Mouse (Mus musculus): ENCODE data around the gene Gm17949. TPM values are rescaled to one million over a fixed set of nuclear protein-coding genes. Genes with fewer than 3 reads are reported as not detected.

Gm17949 gene
- polyA plus RNA-seq, 1 experiment from 2014 or later, result 0.47 TPM

DNA sequence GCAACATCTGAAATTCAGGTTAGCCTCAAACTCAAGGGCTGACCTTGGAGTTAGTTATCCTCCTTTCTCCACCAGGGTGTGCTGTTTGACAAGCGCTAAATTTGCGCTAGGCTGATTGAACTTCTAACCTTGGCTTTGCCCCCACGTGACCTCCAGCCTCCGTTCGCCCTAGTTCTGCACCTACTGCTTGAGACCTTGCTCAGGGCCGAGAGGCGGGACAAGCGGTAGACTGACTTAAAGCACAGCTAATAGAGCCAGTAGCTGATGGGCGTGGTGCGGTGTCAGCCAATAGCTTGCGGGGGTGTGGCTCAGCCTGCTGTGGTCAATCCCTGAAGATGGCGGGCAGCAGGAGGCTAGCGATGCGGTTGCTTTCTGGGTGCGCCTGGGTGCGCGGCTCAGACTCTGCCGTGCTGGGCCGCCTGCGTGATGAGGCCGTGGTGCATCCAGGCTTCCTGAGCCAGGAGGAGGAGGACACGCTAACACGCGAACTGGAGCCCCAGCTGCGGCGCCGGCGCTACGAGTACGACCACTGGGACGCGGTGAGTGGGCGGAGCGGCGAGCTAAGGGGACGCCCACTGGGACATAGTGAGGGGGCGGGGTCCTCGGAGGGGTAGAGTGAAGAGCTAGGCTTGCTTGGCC is 14.1 kb upstream of the Gm17949 start, which contains the start of gene Alkbh7:
Gene Alkbh7 (plus strand): TSS at position 311 of the 639 bp plus-strand sequence.
- Histone ChIP-seq H3K4me3 (peak within 1 kb of the TSS; percentile 80), H3K4me1 (peaks cover 20% of the 10 kb centered on the region), H3K4me2 (replicated peaks) (peak within 1 kb of the TSS; percentile 57), H3K9ac (replicated peaks) (peak within 1 kb of the TSS; percentile 65), H3K9me3 (no peaks in the 10 kb centered on the region), H3K36me3 (peaks cover 42% of the 10 kb centered on the region), H3K27me3 (no peaks in the 10 kb centered on the region), H3K27ac (replicated peaks) (peak within 1 kb of the TSS; percentile 78)
- under 1% methylated on average over 38 of the region's 38 CpGs for WGBS
- ATAC-seq (replicated peaks), result peak; percentile 98

DNA sequence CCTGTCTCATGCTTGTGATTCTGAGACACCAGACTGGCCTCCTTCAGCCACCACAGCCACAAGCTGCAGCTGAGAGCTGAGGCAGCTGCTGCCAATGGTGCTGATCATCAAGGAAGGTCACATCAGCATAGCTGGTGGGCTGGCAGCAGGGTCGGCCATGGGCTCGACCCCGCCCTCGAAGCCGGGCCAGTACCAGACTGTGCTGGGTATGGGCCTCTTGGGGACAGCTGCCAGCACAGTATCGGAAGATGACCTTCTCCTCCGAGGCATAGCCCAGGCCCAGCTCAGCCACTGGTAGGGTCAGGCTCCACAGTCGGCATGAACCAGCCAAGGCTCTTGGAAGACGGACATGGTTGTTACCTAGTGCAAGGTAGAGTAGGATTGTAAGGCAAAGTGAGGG is 11.9 kb upstream of the Gm17949 start:
- Histone ChIP-seq H3K27ac (replicated peaks) (no peak overlapping the region), H3K9ac (replicated peaks) (no peak overlapping the region), H3K4me2 (replicated peaks) (no peak overlapping the region), H3K27me3 (no peaks in the 10 kb centered on the region), H3K36me3 (peaks cover 44% of the 10 kb centered on the region), H3K9me3 (no peaks in the 10 kb centered on the region), H3K4me1 (peaks cover 17% of the 10 kb centered on the region), H3K4me3 (no peak overlapping the region)
- 97% methylated on average over 9 of the region's 9 CpGs for WGBS
- no peak for ATAC-seq (replicated peaks)

DNA sequence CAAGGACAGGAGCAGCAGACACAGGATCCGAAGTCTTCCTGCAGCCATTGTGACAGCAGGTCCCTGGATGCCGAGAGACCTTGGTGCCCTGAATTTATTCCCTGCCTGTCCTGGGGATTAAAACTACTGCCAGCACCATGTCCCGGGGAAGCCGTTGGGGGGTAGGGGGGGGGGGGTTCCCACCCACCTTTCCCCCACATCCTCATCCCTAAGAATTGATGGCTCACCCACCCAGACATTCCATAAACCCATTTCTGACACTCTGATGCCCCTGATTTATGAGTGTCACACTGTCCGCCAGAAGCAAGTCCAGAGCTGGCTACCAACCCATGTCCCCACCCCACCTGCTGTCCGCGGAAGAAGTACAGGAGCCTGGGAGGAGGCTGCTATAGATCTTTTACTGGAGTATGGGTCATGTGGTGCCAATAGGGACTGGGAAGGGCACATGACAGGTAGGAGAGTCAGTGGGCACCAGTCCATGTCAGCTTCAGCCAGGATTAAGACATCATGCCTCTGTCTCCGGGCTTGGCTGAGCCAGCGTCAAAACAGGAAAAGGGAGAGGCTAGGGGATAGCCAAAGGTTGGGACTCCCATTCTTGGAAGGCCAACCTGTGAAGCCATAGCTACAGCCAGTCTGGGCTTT is 11.2 kb upstream of the Gm17949 start, which contains the start of gene Pspn:
Gene Pspn (minus strand): TSS at position 51 of the 642 bp plus-strand sequence.
- whole genome bisulfite sequencing, result 91% methylated on average over 9 of the region's 9 CpGs
- Histone ChIP-seq H3K9me3 (no peaks in the 10 kb centered on the region), H3K4me1 (peaks cover 17% of the 10 kb centered on the region), H3K36me3 (peaks cover 42% of the 10 kb centered on the region), H3K27ac (replicated peaks) (no peak within 1 kb of the TSS), H3K9ac (replicated peaks) (no peak within 1 kb of the TSS), H3K4me3 (no peak within 1 kb of the TSS), H3K4me2 (replicated peaks) (no peak within 1 kb of the TSS), H3K27me3 (no peaks in the 10 kb centered on the region)
- ATAC-seq (replicated peaks), result no peak

DNA sequence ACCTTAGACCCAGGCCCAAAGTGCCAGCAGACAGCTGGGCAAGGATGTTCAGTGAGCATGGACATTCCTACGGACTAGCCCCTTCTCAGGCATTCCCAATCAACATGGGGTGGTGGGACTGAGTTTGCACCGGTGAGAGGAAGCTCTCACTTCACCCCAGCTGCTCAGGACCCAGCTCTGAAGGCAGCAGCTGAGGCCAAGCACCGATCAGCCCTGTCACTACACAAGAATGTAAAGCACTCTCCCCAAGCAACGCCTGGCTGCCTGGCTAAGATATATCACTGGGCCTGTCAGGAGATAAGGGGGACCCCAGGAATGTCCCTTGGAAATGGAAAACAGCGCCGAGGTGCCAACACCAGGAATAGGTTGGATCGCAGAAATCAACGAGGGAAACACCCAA is 10.0 kb upstream of the Gm17949 start:
- H3K36me3 ChIP-seq, result peaks cover 42% of the 10 kb centered on the region

DNA sequence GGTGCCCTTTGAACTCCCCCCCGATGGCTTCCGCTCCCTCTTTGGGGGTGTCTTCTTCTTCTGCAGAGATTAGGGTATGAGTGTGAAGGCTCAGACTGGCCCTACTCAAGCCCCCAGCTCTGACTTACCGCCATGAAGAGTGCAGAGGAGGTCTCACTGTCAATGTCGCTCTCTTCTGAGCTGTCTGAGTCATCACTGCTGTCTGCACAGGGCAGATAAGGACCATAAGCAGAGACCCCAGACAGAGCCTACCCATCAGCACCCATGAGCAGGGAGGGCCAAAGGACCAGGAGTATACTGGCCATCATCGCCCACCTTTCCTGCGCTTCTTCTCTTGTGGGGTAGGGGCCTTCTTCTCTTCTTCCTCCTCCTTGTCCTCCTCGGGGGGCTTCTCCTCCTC is 7.3 kb upstream of the Gm17949 start:
- H3K4me3 ChIP-seq, result no peak overlapping the region
- H3K4me1 ChIP-seq, result no peaks in the 10 kb centered on the region
- peaks cover 60% of the 10 kb centered on the region for H3K36me3 ChIP-seq
- no peaks in the 10 kb centered on the region for H3K9me3 ChIP-seq
- no peak overlapping the region for H3K27ac ChIP-seq (replicated peaks)
- H3K27me3 ChIP-seq, result no peaks in the 10 kb centered on the region
- no peak overlapping the region for H3K4me2 ChIP-seq (replicated peaks)
- ATAC-seq (replicated peaks), result no peak
- H3K9ac ChIP-seq (replicated peaks), result no peak overlapping the region
- WGBS, result 95% methylated on average over 7 of the region's 7 CpGs

More for the DNA sequence above, 10.0 kb upstream of the Gm17949 start:
- Histone ChIP-seq H3K27me3 (no peaks in the 10 kb centered on the region), H3K4me2 (replicated peaks) (no peak overlapping the region), H3K27ac (replicated peaks) (no peak overlapping the region), H3K9me3 (no peaks in the 10 kb centered on the region), H3K9ac (replicated peaks) (no peak overlapping the region), H3K4me3 (no peak overlapping the region), H3K4me1 (peaks cover 17% of the 10 kb centered on the region)
- no peak for ATAC-seq (replicated peaks)
- 78% methylated on average over 8 of the region's 8 CpGs for WGBS

DNA sequence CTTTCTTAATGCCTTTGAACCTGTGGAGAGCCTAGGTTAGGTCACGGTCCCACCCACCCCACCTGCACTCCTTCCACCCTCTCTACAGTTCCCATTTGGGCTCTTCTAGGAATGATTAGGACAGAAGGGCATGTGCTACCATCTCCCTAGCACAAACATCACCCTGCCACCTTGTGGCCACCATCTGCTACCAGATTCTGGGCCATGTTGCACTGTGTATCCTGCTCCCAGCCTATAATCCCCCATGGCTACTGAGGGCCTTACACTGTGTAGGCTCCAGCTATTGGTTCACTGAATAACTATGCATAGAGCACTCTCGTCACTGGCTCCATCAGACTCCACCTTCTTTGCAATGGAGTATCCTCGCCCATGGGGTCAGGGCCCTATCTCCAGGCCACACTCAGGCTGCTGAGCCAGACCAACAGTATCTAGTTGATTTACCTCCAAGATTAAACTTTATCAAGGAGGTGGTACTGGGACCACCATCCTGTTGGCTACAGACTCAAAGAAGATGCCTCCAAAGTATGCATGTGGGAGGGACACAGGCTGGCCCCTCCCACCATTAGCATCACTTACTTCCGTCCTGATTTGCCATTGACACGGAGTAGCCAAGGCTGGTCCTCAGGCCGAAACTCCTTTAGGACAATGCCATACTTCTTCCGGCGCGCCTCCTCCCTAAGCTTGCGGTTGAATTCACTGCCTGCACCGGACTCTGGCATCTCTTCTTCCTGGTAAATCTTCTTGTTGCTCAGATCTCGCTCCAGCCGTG is 3.9 kb upstream of the Gm17949 start:
- peaks cover 59% of the 10 kb centered on the region for H3K36me3 ChIP-seq
- WGBS, result 93% methylated on average over 13 of the region's 13 CpGs

DNA sequence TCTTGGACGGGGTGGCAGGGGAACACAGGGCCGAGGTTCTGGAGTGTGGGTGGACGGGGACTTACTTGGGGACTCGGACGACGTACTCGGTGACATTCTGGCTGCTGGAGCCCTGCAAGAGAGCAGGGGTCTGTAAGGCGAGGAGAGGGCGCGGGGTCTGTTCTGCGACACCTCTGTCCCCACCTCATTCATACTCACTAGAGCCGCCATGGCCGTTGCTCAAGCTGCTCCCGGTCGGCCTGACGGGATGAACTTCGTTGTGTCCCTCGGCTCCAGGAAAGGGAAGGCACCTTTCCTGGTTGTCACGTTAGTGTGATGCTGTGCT is 396 bp upstream of the Gm17949 start:
- no peaks in the 10 kb centered on the region for H3K27me3 ChIP-seq
- peak overlapping the region; percentile 81 for H3K4me2 ChIP-seq (replicated peaks)
- H3K4me1 ChIP-seq, result peaks cover 20% of the 10 kb centered on the region
- peaks cover 29% of the 10 kb centered on the region for H3K36me3 ChIP-seq
- under 1% methylated on average over 19 of the region's 19 CpGs for WGBS
- H3K9ac ChIP-seq (replicated peaks), result peak overlapping the region; percentile 74
- H3K9me3 ChIP-seq, result no peaks in the 10 kb centered on the region
- H3K4me3 ChIP-seq, result peak overlapping the region; percentile 79
- ATAC-seq (replicated peaks), result peak; percentile 53
- peak overlapping the region; percentile 95 for H3K27ac ChIP-seq (replicated peaks)

More for the DNA sequence above, 3.9 kb upstream of the Gm17949 start:
- H3K27ac ChIP-seq (replicated peaks), result no peak overlapping the region
- H3K27me3 ChIP-seq, result no peaks in the 10 kb centered on the region
- H3K4me2 ChIP-seq (replicated peaks), result no peak overlapping the region
- no peak overlapping the region for H3K4me3 ChIP-seq
- peaks cover 17% of the 10 kb centered on the region for H3K4me1 ChIP-seq
- H3K9me3 ChIP-seq, result no peaks in the 10 kb centered on the region
- no peak for ATAC-seq (replicated peaks)
- no peak overlapping the region for H3K9ac ChIP-seq (replicated peaks)

DNA sequence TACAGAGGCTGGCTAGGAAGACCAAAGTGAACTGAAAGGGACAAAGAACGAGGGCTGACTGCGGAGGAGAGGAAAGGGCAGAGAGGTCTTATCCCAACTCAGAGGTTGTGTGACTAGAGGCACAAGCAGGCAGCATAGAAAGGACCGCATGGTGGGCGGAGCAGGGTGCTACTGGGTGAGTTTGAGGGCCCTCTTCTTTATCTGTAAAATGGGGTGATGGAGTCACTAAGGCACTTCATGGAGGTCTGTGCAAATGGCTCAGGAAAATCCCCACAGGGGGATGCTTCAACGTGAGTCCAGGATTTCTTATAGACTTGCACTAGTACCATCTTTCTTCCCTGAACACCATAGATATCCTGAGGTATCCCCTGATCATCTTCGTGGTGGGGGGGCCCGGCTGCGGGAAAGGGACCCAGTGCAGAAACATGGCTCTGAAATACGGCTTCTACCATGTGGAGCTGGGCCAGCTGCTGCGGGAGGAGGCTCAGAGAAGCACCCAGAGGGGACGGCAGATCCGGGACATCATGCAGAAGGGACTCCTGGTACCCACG is 1.1 kb downstream of the Gm17949 start:
- H3K9ac ChIP-seq (replicated peaks), result peak overlapping the region; percentile 63; the same call in 1 of the 2 replicates
- H3K36me3 ChIP-seq, result peaks cover 14% of the 10 kb centered on the region
- WGBS, result 71% methylated on average over 13 of the region's 13 CpGs
- peak overlapping the region; percentile 79 for H3K4me3 ChIP-seq
- peak overlapping the region; percentile 95 for H3K27ac ChIP-seq (replicated peaks)
- peaks cover 20% of the 10 kb centered on the region for H3K4me1 ChIP-seq
- H3K9me3 ChIP-seq, result no peaks in the 10 kb centered on the region
- no peak for ATAC-seq (replicated peaks)
- H3K27me3 ChIP-seq, result no peaks in the 10 kb centered on the region
- H3K4me2 ChIP-seq (replicated peaks), result peak overlapping the region; percentile 69

DNA sequence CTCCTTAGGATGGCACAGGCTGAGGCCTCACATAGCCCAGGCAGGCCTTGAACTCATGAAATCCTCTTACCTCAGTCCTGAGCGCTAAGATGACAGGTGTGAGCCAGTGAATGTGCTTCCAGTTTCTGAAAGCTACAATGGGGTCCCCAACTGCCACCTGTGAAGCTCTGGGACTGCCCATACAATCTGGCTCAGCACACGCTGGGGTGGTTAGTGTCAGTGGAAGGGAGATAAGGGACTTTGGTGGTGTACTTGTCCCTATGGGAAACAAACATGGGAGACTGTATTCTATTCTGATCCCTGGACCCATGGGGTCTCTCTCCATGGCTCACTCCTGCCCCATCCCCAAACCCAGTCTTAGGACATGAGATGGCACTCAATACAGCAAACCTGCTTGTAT is 8.4 kb downstream of the Gm17949 start:
- no peak overlapping the region for H3K27ac ChIP-seq (replicated peaks)
- H3K4me2 ChIP-seq (replicated peaks), result no peak overlapping the region
- 81% methylated on average over 2 of the region's 2 CpGs for WGBS
- no peaks in the 10 kb centered on the region for H3K27me3 ChIP-seq
- H3K36me3 ChIP-seq, result peaks cover 36% of the 10 kb centered on the region
- no peaks in the 10 kb centered on the region for H3K4me1 ChIP-seq
- ATAC-seq (replicated peaks), result no peak
- H3K9ac ChIP-seq (replicated peaks), result no peak overlapping the region
- H3K4me3 ChIP-seq, result no peak overlapping the region
- no peaks in the 10 kb centered on the region for H3K9me3 ChIP-seq

DNA sequence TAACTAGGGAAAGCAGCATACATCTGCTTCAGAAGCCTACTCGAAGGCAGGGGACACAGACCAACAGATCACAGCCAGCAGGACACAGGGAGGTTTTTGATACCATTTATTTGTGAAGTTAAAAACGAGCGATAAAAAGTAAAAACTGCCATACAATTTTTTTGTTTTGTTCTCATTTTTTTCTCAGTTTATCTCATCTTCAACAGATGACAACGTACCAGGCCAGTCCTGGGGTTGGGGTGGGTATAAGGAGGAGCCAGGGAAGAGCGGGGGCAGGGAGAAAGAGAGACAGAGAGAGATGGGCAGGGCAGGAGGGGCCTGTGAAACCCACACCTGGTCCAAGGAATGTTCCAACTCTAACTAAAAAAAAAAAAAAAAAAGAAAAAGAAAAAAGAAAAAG is 9.7 kb downstream of the Gm17949 start:
- no peaks in the 10 kb centered on the region for H3K27me3 ChIP-seq
- no peaks in the 10 kb centered on the region for H3K4me1 ChIP-seq
- H3K36me3 ChIP-seq, result peaks cover 49% of the 10 kb centered on the region
- no peak for ATAC-seq (replicated peaks)
- H3K9ac ChIP-seq (replicated peaks), result no peak overlapping the region
- H3K4me2 ChIP-seq (replicated peaks), result no peak overlapping the region
- H3K4me3 ChIP-seq, result no peak overlapping the region
- WGBS, result 91% methylated on average over 5 of the region's 5 CpGs
- H3K27ac ChIP-seq (replicated peaks), result no peak overlapping the region
- H3K9me3 ChIP-seq, result no peaks in the 10 kb centered on the region

DNA sequence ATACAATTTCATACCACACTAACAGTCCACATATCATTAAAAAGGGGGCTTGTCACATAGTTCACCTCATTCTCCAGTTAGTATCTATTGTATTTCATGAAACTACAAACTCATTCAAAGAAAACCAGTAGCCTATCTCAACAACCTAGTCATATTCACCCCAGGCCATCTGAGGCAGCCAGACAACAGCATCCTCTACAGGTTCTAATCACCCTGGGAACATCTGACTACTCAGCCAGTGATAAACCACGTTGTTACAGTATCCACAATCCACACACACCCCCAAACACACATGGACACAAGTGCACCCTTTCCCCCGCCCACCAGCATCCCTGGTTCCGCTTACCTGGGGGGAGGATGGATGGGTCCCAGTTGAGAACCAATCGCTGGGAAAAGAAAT is 16.2 kb downstream of the Gm17949 start:
- ATAC-seq (replicated peaks), result no peak
- Histone ChIP-seq H3K27me3 (no peaks in the 10 kb centered on the region), H3K36me3 (peaks cover 64% of the 10 kb centered on the region), H3K4me1 (peaks cover 19% of the 10 kb centered on the region), H3K4me2 (replicated peaks) (no peak overlapping the region), H3K27ac (replicated peaks) (no peak overlapping the region), H3K9ac (replicated peaks) (no peak overlapping the region), H3K9me3 (no peaks in the 10 kb centered on the region), H3K4me3 (no peak overlapping the region)
- WGBS, result 91% methylated on average over 4 of the region's 4 CpGs

DNA sequence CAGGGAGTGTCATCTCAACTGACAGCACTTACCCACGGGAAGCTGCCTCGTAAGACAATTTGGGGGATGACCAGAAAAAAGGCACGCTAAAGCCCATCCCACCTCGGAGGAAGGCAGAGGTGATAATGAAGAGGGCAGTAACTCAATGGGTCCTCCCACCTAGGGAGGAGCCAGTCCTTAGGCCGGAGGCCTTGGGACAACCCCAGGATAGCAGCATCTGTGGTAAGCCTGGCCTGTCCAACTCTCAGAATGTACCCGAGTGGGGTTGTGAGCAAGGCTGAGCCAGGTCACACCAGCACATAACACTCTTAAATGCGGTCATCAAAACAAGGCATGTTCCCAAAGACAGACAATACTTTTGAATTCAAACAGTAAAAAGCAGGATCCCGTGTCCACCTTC is 18.4 kb downstream of the Gm17949 start:
- 59% methylated on average over 8 of the region's 8 CpGs for WGBS

More for the DNA sequence above, 18.4 kb downstream of the Gm17949 start:
- no peak overlapping the region for H3K27ac ChIP-seq (replicated peaks)
- peaks cover 25% of the 10 kb centered on the region for H3K4me1 ChIP-seq
- peak overlapping the region; percentile 75 for H3K4me2 ChIP-seq (replicated peaks)
- no peaks in the 10 kb centered on the region for H3K27me3 ChIP-seq
- H3K9ac ChIP-seq (replicated peaks), result peak overlapping the region; percentile 99
- H3K36me3 ChIP-seq, result peaks cover 42% of the 10 kb centered on the region
- H3K9me3 ChIP-seq, result no peaks in the 10 kb centered on the region
- H3K4me3 ChIP-seq, result peak overlapping the region; percentile 94
- no peak for ATAC-seq (replicated peaks)

Measured in forebrain, embryonic 15.5 days (tissue).